Mouse (Mus musculus): ENCODE results near the gene Wdr82. TPM values are rescaled to one million over a fixed set of nuclear protein-coding genes. Genes with fewer than 3 reads are reported as not detected.

The Wdr82 gene
- total and polyA plus RNA-seq, 3 experiments, result 70.4 to 131 (median 100) TPM

- Histone ChIP-seq H3K36me3 (replicated peaks in 1 of 2; ENCODE audit: control insufficient read depth in 1 of 2, insufficient read depth in 1 of 2, low read length in 1 of 2) (peaks cover 0 to 22% of the 10 kb centered on the region in 2 experiments), H3K9me3 (replicated peaks; ENCODE audit: low read length) (no peaks in the 10 kb centered on the region), H3K4me3 (replicated peaks in 1 of 3; ENCODE audit: low read depth in 2 of 3, low read length in 2 of 3, poor library complexity in 1 of 3) (no peak overlapping the region), H3K4me1 (ENCODE audit: control insufficient read depth in 1 of 2, insufficient read depth in 2 of 2) (peaks cover 0 to 8% of the 10 kb centered on the region in 2 experiments; a peak in 3 of 4 replicates), H3K27me3 (replicated peaks) (peaks cover 1% of the 10 kb centered on the region), H3K4me2 (ENCODE audit: insufficient read depth, low read depth, poor library complexity, severe bottlenecking) (no peak overlapping the region), H3K27ac (ENCODE audit: insufficient read depth, low read depth) (no peak overlapping the region), H3K9ac (ENCODE audit: insufficient read depth, low read depth) (no peak overlapping the region), H3K79me2 (replicated peaks; ENCODE audit: control insufficient read depth, extremely low read depth, insufficient read depth, poor library complexity, severe bottlenecking) (no peaks in the 10 kb centered on the region)
- TF ChIP-seq BHLHE40 (IDR thresholded peaks at IDR 0.05; ENCODE audit: low read depth, low read length) (no peak), EP300 (IDR thresholded peaks at IDR 0.05; ENCODE audit: low read length) (no peak), MAX (IDR thresholded peaks at IDR 0.05; ENCODE audit: low read length) (no peak), TBP (conservative IDR thresholded peaks at IDR 0.05; ENCODE audit: low read depth, low read length) (no peak), PAX5 (IDR thresholded peaks at IDR 0.05; ENCODE audit: low read length) (no peak), CHD1 (IDR thresholded peaks at IDR 0.05; ENCODE audit: low read depth, low read length) (no peak), KAT2A (IDR thresholded peaks at IDR 0.05; ENCODE audit: insufficient replicate concordance, low read length) (no peak), MAZ (IDR thresholded peaks at IDR 0.05; ENCODE audit: low read depth, low read length) (no peak), JUND (conservative IDR thresholded peaks at IDR 0.05; ENCODE audit: low read depth, low read length) (no peak), NRF1 (IDR thresholded peaks at IDR 0.05; ENCODE audit: low read depth, low read length) (no peak), USF2 (conservative IDR thresholded peaks at IDR 0.05; ENCODE audit: low read depth, low read length) (no peak)
- in situ Hi-C loops (cut with MboI; ENCODE audit: low pct_ligation_motif_present, low pct_unique_long_range_greater_than_20kb, low sequenced_read_pairs) (loop anchor here (5.0 kb wide), 1 partner anchor 55 kb away; no protein-coding TSS in a partner anchor), dilution Hi-C loops (cut with MboI; ENCODE audit: extremely low pct_ligation_motif_present, extremely low pct_unique_long_range_greater_than_20kb, low sequenced_read_pairs) (no loop called here)
- no peak for DNase-seq (ENCODE audit: extremely low read depth)
These were observed 13.2 kb upstream of the Wdr82 start for GRCm38 (mm10) chr9:106157623-106157925.

- TF ChIP-seq MXI1 (IDR thresholded peaks at IDR 0.05; ENCODE audit: low read depth, low read length) (no peak), SIN3A (IDR thresholded peaks at IDR 0.05; ENCODE audit: low read length) (no peak), IRF4 (IDR thresholded peaks at IDR 0.05; ENCODE audit: low read depth, low read length) (no peak), BHLHE40 (IDR thresholded peaks at IDR 0.05; ENCODE audit: low read depth, low read length) (no peak), JUN (IDR thresholded peaks at IDR 0.05; ENCODE audit: insufficient read depth, low read depth, low read length) (no peak), CTCF (conservative IDR thresholded peaks at IDR 0.05 in 1 of 2, IDR thresholded peaks at IDR 0.05 in 1 of 2; ENCODE audit: low read depth in 2 of 2, low read length in 2 of 2) (no peak), TCF12 (IDR thresholded peaks at IDR 0.05; ENCODE audit: low read depth, low read length) (no peak)
- no peak within 1 kb of the TSS for H3K4me3 ChIP-seq (replicated peaks in 1 of 3; ENCODE audit: low read depth in 2 of 3, low read length in 2 of 3, poor library complexity in 1 of 3)
These were observed 12.7 kb upstream of the Wdr82 start, which contains the start of gene Glyctk for GRCm38 (mm10) chr9:106158037-106158491. TSS of gene Glyctk (minus strand) at chr9:106158138.

More at GRCm38 (mm10) chr9:106158037-106158491, 12.7 kb upstream of the Wdr82 start, which contains the start of gene Glyctk:
- no peak for DNase-seq (ENCODE audit: extremely low read depth)
- Histone ChIP-seq H3K9ac (ENCODE audit: insufficient read depth, low read depth) (no peak within 1 kb of the TSS), H3K79me2 (replicated peaks; ENCODE audit: control insufficient read depth, extremely low read depth, insufficient read depth, poor library complexity, severe bottlenecking) (no peaks in the 10 kb centered on the region), H3K27me3 (replicated peaks) (no peaks in the 10 kb centered on the region), H3K4me1 (ENCODE audit: control insufficient read depth in 1 of 2, insufficient read depth in 2 of 2) (peaks cover 0 to 8% of the 10 kb centered on the region in 2 experiments; a peak in 3 of 4 replicates), H3K9me3 (replicated peaks; ENCODE audit: low read length) (no peaks in the 10 kb centered on the region), H3K36me3 (replicated peaks in 1 of 2; ENCODE audit: control insufficient read depth in 1 of 2, insufficient read depth in 1 of 2, low read length in 1 of 2) (peaks cover 0 to 22% of the 10 kb centered on the region in 2 experiments), H3K4me2 (ENCODE audit: insufficient read depth, low read depth, poor library complexity, severe bottlenecking) (no peak within 1 kb of the TSS), H3K27ac (ENCODE audit: insufficient read depth, low read depth) (no peak within 1 kb of the TSS)
- dilution Hi-C loops (cut with MboI; ENCODE audit: extremely low pct_ligation_motif_present, extremely low pct_unique_long_range_greater_than_20kb, low sequenced_read_pairs), result no loop called here
- in situ Hi-C loops (cut with MboI; ENCODE audit: low pct_ligation_motif_present, low pct_unique_long_range_greater_than_20kb, low sequenced_read_pairs), result loop anchor here (5.0 kb wide), 1 partner anchor 54 kb away; no protein-coding TSS in a partner anchor
